Mouse (Mus musculus) embryonic facial prominence, embryonic 11.5 days (tissue): ENCODE measurements around the gene Plaur. TPM values are rescaled to one million over a fixed set of nuclear protein-coding genes. Genes with fewer than 3 reads are reported as not detected.

Experiments
- ATAC-seq: fragments of 200-750 bp; cut with Nextera tagmentation; replicated peaks from 2 replicates; pipeline ENCODE4 v1.8.0; 2017; ENCODE audit warnings: low read depth; ENCODE audit not compliant: insufficient number of reproducible peaks, low FRiP score, low TSS enrichment
- DNase-seq: peaks from one replicate; pipeline ENCODE4 v3.0.0-alpha.2; 2015; ENCODE audit warnings: low spot score
- H3K27ac ChIP-seq: fragments of 300-500 bp; sonication (generic); replicated peaks from 2 replicates; pipeline ENCODE4 v1.5.1; 2014; ENCODE audit warnings: mild to moderate bottlenecking, low read depth, low read length, control low read depth
- H3K27me3 ChIP-seq: fragments of 300-500 bp; sonication (generic); 2 replicates; pipeline ENCODE4 v1.6.1; 2014; ENCODE audit warnings: mild to moderate bottlenecking, low read length, moderate library complexity, mixed read lengths; ENCODE audit not compliant: control insufficient read depth, insufficient read depth
- H3K36me3 ChIP-seq: fragments of 300-500 bp; sonication (generic); replicated peaks from 2 replicates; pipeline ENCODE4 v1.6.1; 2014; ENCODE audit warnings: low read depth, mild to moderate bottlenecking, low read length, moderate library complexity, mixed read lengths; ENCODE audit not compliant: control insufficient read depth, insufficient read depth
- H3K4me1 ChIP-seq: fragments of 300-500 bp; sonication (generic); 2 replicates; pipeline ENCODE4 v1.6.1; 2014; ENCODE audit warnings: low read length, mixed read lengths; ENCODE audit not compliant: control insufficient read depth, insufficient read depth
- H3K4me2 ChIP-seq: fragments of 300-500 bp; sonication (generic); 2 replicates; pipeline ENCODE4 v1.6.1; 2014; ENCODE audit warnings: low read depth, mild to moderate bottlenecking, control low read depth, low read length, moderate library complexity
- H3K4me3 ChIP-seq: fragments of 300-500 bp; sonication (generic); 2 replicates; pipeline ENCODE4 v1.5.1; 2014; ENCODE audit warnings: low read depth, low read length, control low read depth
- H3K9ac ChIP-seq: fragments of 300-500 bp; sonication (generic); replicated peaks from 2 replicates; pipeline ENCODE4 v1.6.1; 2014; ENCODE audit warnings: mild to moderate bottlenecking, control low read depth, low read length
- H3K9me3 ChIP-seq: fragments of 300-500 bp; sonication (generic); replicated peaks from 2 replicates; pipeline ENCODE4 v1.6.1; 2016; ENCODE audit warnings: mild to moderate bottlenecking, low read length, inconsistent platforms, mixed read lengths; ENCODE audit not compliant: control insufficient read depth
- WGBS: fragments of 180-500 bp; shearing (Covaris S2); extraction: QIAGEN DNeasy Blood & Tissue Kit; methylation state at CpG from one replicate; pipeline ENCODE4 v1.1.7; 2014; 5-methylcytosine and 5-hydroxymethylcytosine counted together
- polyA plus RNA-seq: library from polyadenylated mRNA; unstranded; fragments of >200 nt; fragmentation: Nextera tagmentation; extraction: Ambion mirVana; gene quantifications from 2 replicates; pipeline ENCODE4 v1.2.1, GENCODE M21; 2014

Gene Plaur
- polyA plus RNA-seq, 1 experiment from 2014 or later: 1.1 TPM

GRCm38 (mm10) chr7:24474811-24475506 lies 12.7 kb downstream of the Plaur start:
- DNase-seq (no peak), ATAC-seq (no peak)
- no peak overlapping the region for H3K27ac ChIP-seq
- no peak overlapping the region for H3K4me2 ChIP-seq
- H3K4me3 ChIP-seq: no peak overlapping the region
- H3K27me3 ChIP-seq: no peaks in the 10 kb centered on the region
- H3K9ac ChIP-seq: no peak overlapping the region
- 26% methylated on average over 21 of the region's 21 CpGs for WGBS
- H3K4me1 ChIP-seq: no peaks in the 10 kb centered on the region
- H3K9me3 ChIP-seq: no peaks in the 10 kb centered on the region
- H3K36me3 ChIP-seq: no peaks in the 10 kb centered on the region

- no peak overlapping the region for H3K27ac ChIP-seq
- H3K9ac ChIP-seq: no peak overlapping the region
- DNase-seq (no peak), ATAC-seq (no peak)
- no peaks in the 10 kb centered on the region for H3K36me3 ChIP-seq
- H3K9me3 ChIP-seq: no peaks in the 10 kb centered on the region
- H3K27me3 ChIP-seq: no peaks in the 10 kb centered on the region
- no peak overlapping the region for H3K4me3 ChIP-seq
- no peak overlapping the region for H3K4me2 ChIP-seq
- WGBS: 82% methylated on average over 8 of the region's 8 CpGs
- H3K4me1 ChIP-seq: no peaks in the 10 kb centered on the region
Observed at GRCm38 (mm10) chr7:24476338-24476737, 14.1 kb downstream of the Plaur start.

- 84% methylated on average over 7 of the region's 7 CpGs for WGBS
- no peak for DNase-seq
- H3K9me3 ChIP-seq: no peaks in the 10 kb centered on the region
- no peak overlapping the region for H3K9ac ChIP-seq
- no peaks in the 10 kb centered on the region for H3K36me3 ChIP-seq
- no peak overlapping the region for H3K4me3 ChIP-seq
- H3K27me3 ChIP-seq: no peaks in the 10 kb centered on the region; the same call in 1 of the 2 replicates
- no peak overlapping the region for H3K4me2 ChIP-seq
- no peaks in the 10 kb centered on the region for H3K4me1 ChIP-seq
- H3K27ac ChIP-seq: no peak overlapping the region
- ATAC-seq: no peak
Observed at GRCm38 (mm10) chr7:24476856-24477255, 14.6 kb downstream of the Plaur start.

GRCm38 (mm10) chr7:24478911-24479310 lies 16.6 kb downstream of the Plaur start:
- Histone ChIP-seq H3K4me1 (no peaks in the 10 kb centered on the region), H3K27me3 (no peaks in the 10 kb centered on the region; the same call in 1 of the 2 replicates), H3K9ac (no peak overlapping the region), H3K36me3 (no peaks in the 10 kb centered on the region), H3K9me3 (no peaks in the 10 kb centered on the region), H3K27ac (no peak overlapping the region), H3K4me2 (no peak overlapping the region), H3K4me3 (no peak overlapping the region)
- 78% methylated on average over 5 of the region's 5 CpGs for WGBS
- ATAC-seq (no peak), DNase-seq (no peak)

- no peak for DNase-seq
- WGBS: 88% methylated on average over 2 of the region's 2 CpGs
Observed at GRCm38 (mm10) chr7:24479685-24480084, 17.4 kb downstream of the Plaur start.

GRCm38 (mm10) chr7:24480121-24480941 lies 18.0 kb downstream of the Plaur start:
- Histone ChIP-seq H3K36me3 (no peaks in the 10 kb centered on the region), H3K9me3 (no peaks in the 10 kb centered on the region), H3K4me1 (no peaks in the 10 kb centered on the region), H3K4me2 (no peak overlapping the region), H3K27ac (no peak overlapping the region), H3K27me3 (no peaks in the 10 kb centered on the region; the same call in 1 of the 2 replicates), H3K9ac (no peak overlapping the region), H3K4me3 (no peak overlapping the region)
- WGBS: 61% methylated on average over 18 of the region's 18 CpGs
- ATAC-seq (no peak), DNase-seq (no peak)

More at GRCm38 (mm10) chr7:24479685-24480084, 17.4 kb downstream of the Plaur start:
- H3K27me3 ChIP-seq: no peaks in the 10 kb centered on the region; the same call in 1 of the 2 replicates
- H3K27ac ChIP-seq: no peak overlapping the region
- no peaks in the 10 kb centered on the region for H3K4me1 ChIP-seq
- H3K36me3 ChIP-seq: no peaks in the 10 kb centered on the region
- H3K4me3 ChIP-seq: no peak overlapping the region
- H3K4me2 ChIP-seq: no peak overlapping the region
- no peak overlapping the region for H3K9ac ChIP-seq
- H3K9me3 ChIP-seq: no peaks in the 10 kb centered on the region
- no peak for ATAC-seq

- H3K27ac ChIP-seq: no peak overlapping the region
- H3K4me1 ChIP-seq: no peaks in the 10 kb centered on the region
Observed at GRCm38 (mm10) chr7:24480986-24481473, 18.7 kb downstream of the Plaur start.

More at GRCm38 (mm10) chr7:24480986-24481473, 18.7 kb downstream of the Plaur start:
- Histone ChIP-seq H3K27me3 (no peaks in the 10 kb centered on the region; the same call in 1 of the 2 replicates), H3K4me2 (peak overlapping the region; percentile 96), H3K9ac (peak overlapping the region; percentile 68), H3K36me3 (no peaks in the 10 kb centered on the region), H3K4me3 (peak overlapping the region; percentile 66), H3K9me3 (no peaks in the 10 kb centered on the region)
- ATAC-seq: peak; percentile 41; the same call in 1 of the 2 replicates
- no peak for DNase-seq
- WGBS: 12% methylated on average over 14 of the region's 14 CpGs
